Mouse (Mus musculus) lung, postnatal 0 days (tissue): Measurements from ENCODE around the gene Cck. TPM values are rescaled to one million over a fixed set of nuclear protein-coding genes. Genes with fewer than 3 reads are reported as not detected.
"Not testable (repeated sequence)": the region's sequence is repeated elsewhere in the genome, so short reads cannot be mapped to it uniquely, and the experiment has no call there.

Experiments
- ATAC-seq: fragments of 200-750 bp; cut with Nextera tagmentation; 2 replicates; pipeline ENCODE4 v1.8.0; 2017; ENCODE audit warnings: moderate library complexity
- DNase-seq: peaks from one replicate; pipeline ENCODE4 v3.0.0-alpha.2; 2016; ENCODE audit warnings: low spot score
- H3K27ac ChIP-seq: fragments of 300-500 bp; sonication (generic); 2 replicates; pipeline ENCODE4 v1.5.1; 2014; ENCODE audit warnings: antibody characterized with exemption, mild to moderate bottlenecking, low read length, mixed read lengths
- H3K27me3 ChIP-seq: fragments of 300-500 bp; sonication (generic); replicated peaks from 2 replicates; pipeline ENCODE4 v1.6.1; 2014; ENCODE audit warnings: low read length, mixed read lengths; ENCODE audit not compliant: insufficient read depth
- H3K36me3 ChIP-seq: fragments of 300-500 bp; sonication (generic); 2 replicates; pipeline ENCODE4 v1.6.1; 2014; ENCODE audit warnings: low read length, mixed read lengths; ENCODE audit not compliant: insufficient read depth
- H3K4me1 ChIP-seq: fragments of 300-500 bp; sonication (generic); 2 replicates; pipeline ENCODE4 v1.6.1; 2014; ENCODE audit warnings: antibody characterized with exemption, low read depth, low read length, mixed read lengths; ENCODE audit not compliant: insufficient read depth
- H3K4me2 ChIP-seq: fragments of 300-500 bp; sonication (generic); replicated peaks from 2 replicates; pipeline ENCODE4 v1.6.1; 2014; ENCODE audit warnings: low read depth, mild to moderate bottlenecking, low read length, moderate library complexity, mixed read lengths
- H3K4me3 ChIP-seq: fragments of 300-500 bp; sonication (generic); 2 replicates; pipeline ENCODE4 v1.5.1; 2014; ENCODE audit warnings: low read depth, low read length
- H3K9ac ChIP-seq: fragments of 300-500 bp; sonication (generic); replicated peaks from 2 replicates; pipeline ENCODE4 v1.6.1; 2014; ENCODE audit warnings: low read depth, mild to moderate bottlenecking
- H3K9me3 ChIP-seq: fragments of 300-500 bp; sonication (generic); 2 replicates; pipeline ENCODE4 v1.6.1; 2016; ENCODE audit warnings: low read length, mixed read lengths
- CTCF ChIP-seq: IDR thresholded peaks from 2 replicates; pipeline ENCODE4 v1.5.1; 2016; ENCODE audit warnings: antibody characterized with exemption, mild to moderate bottlenecking
- EP300 ChIP-seq: IDR thresholded peaks from 2 replicates; pipeline ENCODE4 v1.6.1; 2016; ENCODE audit warnings: antibody characterized with exemption, mild to moderate bottlenecking, control low read depth
- WGBS: fragments of 180-500 bp; shearing (Covaris S2); extraction: QIAGEN DNeasy Blood & Tissue Kit; methylation state at CpG from one replicate; pipeline ENCODE4 v1.1.7; 2014; 5-methylcytosine and 5-hydroxymethylcytosine counted together
- polyA plus RNA-seq: library from polyadenylated mRNA; unstranded; fragments of >200 nt; fragmentation: Nextera tagmentation; extraction: Ambion mirVana; gene quantifications from 2 replicates; pipeline ENCODE4 v1.2.1, GENCODE M21; 2015

The Cck gene
- polyA plus RNA-seq, 1 experiment from 2014 or later: 0.23 TPM

DNA sequence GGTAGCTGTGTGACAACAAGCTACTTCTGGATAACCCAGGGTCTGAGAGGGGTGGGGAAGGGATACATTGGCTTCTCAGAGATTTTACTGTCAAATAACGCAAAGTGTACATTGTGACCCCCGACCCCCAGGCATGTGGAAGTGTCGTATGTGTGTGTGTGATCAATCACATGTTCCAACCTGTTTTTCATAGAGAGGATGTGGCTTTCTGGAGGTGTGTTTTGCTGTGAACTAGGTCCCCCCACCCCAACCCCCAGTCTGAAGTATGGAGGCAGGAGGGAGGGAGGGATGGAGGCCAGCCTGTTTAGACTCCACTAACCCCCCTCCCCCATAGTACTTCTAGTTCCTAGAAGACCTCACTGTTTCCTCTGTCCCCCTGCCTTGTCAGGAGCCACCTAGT lies 40.6 kb downstream of the Cck start:
- ATAC-seq (no peak), DNase-seq (no peak)
- Histone ChIP-seq H3K36me3 (peaks cover 64% of the 10 kb centered on the region), H3K27me3 (no peaks in the 10 kb centered on the region), H3K4me2 (no peak overlapping the region), H3K9me3 (no peaks in the 10 kb centered on the region), H3K4me1 (no peaks in the 10 kb centered on the region), H3K9ac (no peak overlapping the region), H3K27ac (no peak overlapping the region), H3K4me3 (no peak overlapping the region)
- no peak for TF ChIP-seq EP300
- no peak for TF ChIP-seq CTCF
- 82% methylated on average over 3 of the region's 3 CpGs for WGBS

DNA sequence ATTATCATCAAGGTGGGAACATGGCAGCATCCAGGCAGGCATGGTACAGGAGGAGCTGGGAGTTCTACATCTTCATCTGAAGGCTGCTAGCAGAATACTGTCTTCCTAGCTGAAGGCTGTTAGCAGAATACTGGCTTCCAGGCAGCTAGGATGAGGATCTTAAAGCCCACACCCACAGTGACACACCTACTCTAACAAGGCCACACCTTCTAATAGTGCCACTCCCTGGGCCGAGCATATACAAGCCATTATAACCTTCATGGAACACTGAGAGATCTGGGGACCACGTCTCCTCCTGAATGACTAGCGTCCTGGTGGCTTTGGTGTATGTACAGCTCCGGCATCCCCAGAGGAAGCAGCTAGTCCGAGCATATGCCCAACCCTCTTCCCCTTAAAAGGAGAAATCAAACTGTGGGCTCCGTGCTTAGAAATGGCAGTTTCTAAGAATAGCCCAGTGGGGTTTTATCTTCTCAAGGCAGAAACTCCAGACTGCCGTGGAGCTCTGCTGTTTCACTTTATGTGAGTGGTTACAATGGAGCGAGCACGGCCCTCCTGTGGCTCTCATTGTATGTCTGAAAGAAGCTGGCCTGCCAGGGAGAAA lies 43.1 kb downstream of the Cck start:
- H3K27ac ChIP-seq, ATAC-seq: not testable (repeated sequence)
- WGBS: 70% methylated on average over 9 of the region's 9 CpGs

DNA sequence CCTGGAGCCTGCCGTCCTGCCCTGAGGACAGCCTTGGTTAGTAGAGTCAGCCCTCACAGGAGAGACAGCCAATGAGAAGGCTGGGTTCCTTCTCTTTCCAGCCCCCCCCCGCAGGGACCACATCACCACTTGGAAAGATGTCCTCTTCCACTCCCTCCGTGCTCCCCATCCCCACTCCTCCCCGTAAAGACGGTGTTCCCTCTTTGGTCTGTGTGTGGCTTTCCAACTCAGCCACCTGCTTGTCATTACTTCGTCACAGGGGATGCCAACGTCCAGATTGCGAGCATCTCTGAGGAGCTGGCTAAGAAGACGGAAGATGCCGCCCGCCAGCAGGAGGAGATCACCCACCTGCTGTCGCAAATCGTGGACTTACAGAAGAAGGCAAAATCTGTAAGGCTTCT lies 49.1 kb downstream of the Cck start:
- H3K36me3 ChIP-seq: peaks cover 57% of the 10 kb centered on the region
- no peak for TF ChIP-seq CTCF
- TF ChIP-seq EP300: no peak
- no peak for DNase-seq
- H3K4me1 ChIP-seq: no peaks in the 10 kb centered on the region
- no peak overlapping the region for H3K4me3 ChIP-seq
- H3K27ac ChIP-seq: no peak overlapping the region
- no peak for ATAC-seq
- no peak overlapping the region for H3K9ac ChIP-seq
- H3K27me3 ChIP-seq: no peaks in the 10 kb centered on the region
- H3K9me3 ChIP-seq: no peaks in the 10 kb centered on the region
- 88% methylated on average over 13 of the region's 13 CpGs for WGBS
- H3K4me2 ChIP-seq: no peak overlapping the region

More for the DNA sequence above, 43.1 kb downstream of the Cck start:
- DNase-seq, H3K4me2 ChIP-seq, H3K9me3 ChIP-seq, H3K4me1 ChIP-seq, H3K27me3 ChIP-seq, H3K9ac ChIP-seq, H3K4me3 ChIP-seq: not testable (repeated sequence)
- peaks cover 75% of the 10 kb centered on the region for H3K36me3 ChIP-seq

DNA sequence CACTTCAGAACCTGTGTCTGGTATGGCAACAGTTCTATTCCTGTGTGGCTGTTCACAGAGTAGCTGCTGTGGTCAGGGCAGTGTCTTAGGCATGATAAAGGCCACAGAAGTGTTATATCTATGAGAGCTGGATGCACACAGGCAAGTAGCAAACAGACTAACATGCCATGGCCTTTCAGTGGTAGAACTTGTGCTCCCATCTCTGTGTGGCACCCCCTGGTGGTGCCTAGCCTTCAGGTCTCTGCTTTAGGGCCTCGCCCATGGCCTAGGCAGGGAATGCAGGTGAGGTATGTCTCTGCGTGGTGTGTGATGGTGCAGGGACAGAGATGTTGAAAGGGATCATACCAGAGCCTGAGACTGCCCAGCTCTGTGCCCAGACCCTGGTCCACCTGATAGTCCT lies 50.1 kb downstream of the Cck start:
- peak; percentile 51 for ATAC-seq
- peaks cover 52% of the 10 kb centered on the region for H3K36me3 ChIP-seq

DNA sequence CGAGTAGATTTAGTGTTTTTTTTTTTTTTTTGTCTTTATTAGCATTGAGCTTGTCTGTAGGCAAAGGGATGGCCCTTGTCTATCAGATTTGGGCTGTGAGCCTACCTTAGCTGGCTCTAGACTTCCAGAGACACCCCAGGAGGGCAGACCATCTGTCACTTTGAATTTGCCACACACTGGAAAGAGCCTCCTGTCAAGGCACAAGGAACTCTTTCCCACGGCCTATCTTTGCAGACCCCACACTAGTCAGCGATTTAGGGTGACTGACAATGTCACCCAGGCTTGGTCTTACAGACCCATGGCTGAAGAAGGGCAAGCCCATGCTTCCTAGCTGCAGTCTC lies 51.2 kb downstream of the Cck start:
- no peak for ATAC-seq
- H3K27ac ChIP-seq: no peak overlapping the region
- no peaks in the 10 kb centered on the region for H3K27me3 ChIP-seq
- no peak for DNase-seq
- WGBS: 79% methylated on average over 3 of the region's 3 CpGs
- no peak overlapping the region for H3K9ac ChIP-seq
- no peak overlapping the region for H3K4me3 ChIP-seq
- H3K36me3 ChIP-seq: peaks cover 44% of the 10 kb centered on the region
- H3K4me2 ChIP-seq: no peak overlapping the region
- no peak for TF ChIP-seq EP300
- TF ChIP-seq CTCF: no peak
- no peaks in the 10 kb centered on the region for H3K9me3 ChIP-seq
- no peaks in the 10 kb centered on the region for H3K4me1 ChIP-seq

More for the DNA sequence above, 50.1 kb downstream of the Cck start:
- TF ChIP-seq EP300 (no peak), CTCF (peak; percentile 80)
- Histone ChIP-seq H3K27me3 (no peaks in the 10 kb centered on the region), H3K27ac (no peak overlapping the region), H3K4me3 (no peak overlapping the region), H3K4me2 (no peak overlapping the region), H3K9me3 (no peaks in the 10 kb centered on the region), H3K4me1 (no peaks in the 10 kb centered on the region), H3K9ac (no peak overlapping the region)
- peak; percentile 62 for DNase-seq
- WGBS: 82% methylated on average over 2 of the region's 2 CpGs

DNA sequence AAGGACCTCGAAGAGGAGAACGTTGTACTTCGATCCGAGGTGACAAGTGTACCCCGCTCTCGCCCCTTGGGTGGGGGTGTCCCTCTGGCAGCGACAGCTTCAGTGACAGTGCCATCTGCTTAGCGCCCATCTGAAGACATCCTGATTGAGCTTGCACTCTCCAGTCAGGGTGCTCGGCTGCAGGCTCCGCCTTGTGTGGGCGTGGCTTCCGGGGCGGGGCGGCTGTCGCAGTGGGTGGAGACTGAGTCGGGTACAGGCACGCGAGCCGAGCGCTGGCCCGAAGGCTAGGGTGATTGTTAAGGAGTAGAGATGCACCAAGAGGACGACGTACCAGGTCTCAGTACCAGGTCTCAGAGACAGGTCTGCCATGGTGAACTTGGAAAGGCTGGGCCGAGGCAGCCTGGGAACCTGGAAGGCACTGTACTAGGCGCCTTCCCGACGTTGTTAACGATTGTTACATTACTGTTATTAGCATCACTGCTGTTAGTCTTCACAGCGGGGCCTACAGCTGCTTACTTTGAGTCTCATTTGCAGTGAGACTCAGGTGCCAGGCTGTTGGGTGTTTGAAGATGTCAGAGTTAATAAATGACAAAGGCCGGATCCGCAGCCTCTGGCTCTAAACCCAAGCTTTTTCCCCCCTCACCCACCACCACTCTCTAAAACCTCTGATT lies 51.7 kb downstream of the Cck start:
- Histone ChIP-seq H3K9me3 (no peaks in the 10 kb centered on the region), H3K27me3 (no peaks in the 10 kb centered on the region), H3K9ac (no peak overlapping the region), H3K4me2 (no peak overlapping the region), H3K4me1 (no peaks in the 10 kb centered on the region), H3K27ac (no peak overlapping the region), H3K4me3 (no peak overlapping the region), H3K36me3 (peaks cover 39% of the 10 kb centered on the region)
- TF ChIP-seq EP300 (no peak), CTCF (no peak)
- ATAC-seq (0 out of 2 replicates have a peak, but pooled peaks have one; percentile 20), DNase-seq (no peak)
- WGBS: 74% methylated on average over 31 of the region's 31 CpGs
